Mouse (Mus musculus): ENCODE data around the gene Hist1h1b. TPM values are rescaled to one million over a fixed set of nuclear protein-coding genes. Genes with fewer than 3 reads are reported as not detected.

The Hist1h1b gene
- polyA plus RNA-seq, 3 experiments from 2014 or later: 3.0 to 89.4 (median 8.5) TPM

Other genes starting within 250 kb of the Hist1h1b start
- gene Zkscan8, start 249.5 kb downstream of the Hist1h1b start, polyA plus RNA-seq (2017; shearing (Covaris generic)): 1 to 10 TPM; 5.8 to 8.7 (median 5.9) TPM
- gene Olfr1366, start 237.8 kb downstream of the Hist1h1b start, polyA plus RNA-seq (2017; shearing (Covaris generic)): not detected
- gene Olfr1535, start 220.7 kb downstream of the Hist1h1b start, polyA plus RNA-seq (2017; shearing (Covaris generic)): under 1 TPM in 2 of 3 experiments, not detected in 1; 0.11 to 0.19 TPM
- gene Olfr1364, start 198.9 kb downstream of the Hist1h1b start, polyA plus RNA-seq (2017; shearing (Covaris generic)): not detected
- gene Olfr1362, start 166.6 kb downstream of the Hist1h1b start, polyA plus RNA-seq (2017; shearing (Covaris generic)): not detected
- not detected for gene Olfr11, start 138.1 kb downstream of the Hist1h1b start, polyA plus RNA-seq (2017; shearing (Covaris generic))
- gene Olfr1361, start 117.2 kb downstream of the Hist1h1b start, polyA plus RNA-seq (2017; shearing (Covaris generic)): not detected
- not detected for gene Olfr1360, start 103.2 kb downstream of the Hist1h1b start, polyA plus RNA-seq (2017; shearing (Covaris generic))
- not detected for gene Olfr1359, start 82.5 kb downstream of the Hist1h1b start, polyA plus RNA-seq (2017; shearing (Covaris generic))
- gene Hist1h2bl, start 64.5 kb downstream of the Hist1h1b start, polyA plus RNA-seq (2017; shearing (Covaris generic)): not detected
- gene Hist1h2ai, start 64.2 kb downstream of the Hist1h1b start, polyA plus RNA-seq (2017; shearing (Covaris generic)): 10 to 100 TPM in 1 of 3 experiments, not detected in 2; 25.0 TPM
- gene Hist1h3h, start 63.0 kb downstream of the Hist1h1b start, polyA plus RNA-seq (2017; shearing (Covaris generic)): 1 to 10 TPM in 1 of 3 experiments, not detected in 2; 4.9 TPM
- gene Hist1h2bm, start 58.6 kb downstream of the Hist1h1b start, polyA plus RNA-seq (2017; shearing (Covaris generic)): 1 to 10 TPM in 2 of 3 experiments, not detected in 1; 1.6 to 4.7 TPM
- gene Hist1h4j, start 45.6 kb downstream of the Hist1h1b start, polyA plus RNA-seq (2017; shearing (Covaris generic)): not detected
- gene Hist1h4k, start 30.1 kb downstream of the Hist1h1b start, polyA plus RNA-seq (2017; shearing (Covaris generic)): 10 to 100 TPM in 1 of 3 experiments, 1 to 10 TPM in 2; 1.5 to 15.3 (median 8.0) TPM
- 1 to 10 TPM in 1 of 3 experiments, not detected in 2; 6.2 TPM for gene Hist1h2ak, start 26.8 kb downstream of the Hist1h1b start, polyA plus RNA-seq (2017; shearing (Covaris generic))
- gene Hist1h2bn, start 26.5 kb downstream of the Hist1h1b start, polyA plus RNA-seq (2017; shearing (Covaris generic)): 1 to 10 TPM in 2 of 3 experiments, not detected in 1; 1.8 to 3.0 TPM
- gene Hist1h3i, start 2.7 kb upstream of the Hist1h1b start, polyA plus RNA-seq (2017; shearing (Covaris generic)): 1 to 10 TPM in 2 of 3 experiments, not detected in 1; 3.1 to 3.4 TPM
- gene Hist1h2an, start 6.6 kb upstream of the Hist1h1b start, polyA plus RNA-seq (2017; shearing (Covaris generic)): 1 to 10 TPM in 1 of 3 experiments, not detected in 2; 3.5 TPM
- gene Hist1h2bp, start 6.8 kb upstream of the Hist1h1b start, polyA plus RNA-seq (2017; shearing (Covaris generic)): 1 to 10 TPM; 1.6 to 3.6 (median 3.0) TPM
- 10 to 100 TPM in 1 of 3 experiments, 1 to 10 TPM in 1, not detected in 1; 6.1 to 12.5 TPM for gene Hist1h2bq, start 29.6 kb upstream of the Hist1h1b start, polyA plus RNA-seq (2017; shearing (Covaris generic))
- 10 to 100 TPM in 1 of 3 experiments, 1 to 10 TPM in 1, not detected in 1; 2.4 to 11.2 TPM for gene Hist1h2ao, start 29.8 kb upstream of the Hist1h1b start, polyA plus RNA-seq (2017; shearing (Covaris generic))
- gene Hist1h4m, start 31.1 kb upstream of the Hist1h1b start, polyA plus RNA-seq (2017; shearing (Covaris generic)): 10 to 100 TPM in 1 of 3 experiments, 1 to 10 TPM in 2; 5.8 to 17.9 (median 8.9) TPM
- gene Hist1h4n, start 51.6 kb upstream of the Hist1h1b start, polyA plus RNA-seq (2017; shearing (Covaris generic)): 1 to 10 TPM in 2 of 3 experiments, not detected in 1; 6.5 to 9.3 TPM
- 100 to 1,000 TPM in 1 of 3 experiments, 10 to 100 TPM in 2; 58.0 to 576 (median 60.6) TPM for gene Hist1h2ap, start 52.9 kb upstream of the Hist1h1b start, polyA plus RNA-seq (2017; shearing (Covaris generic))
- gene Hist1h2br, start 53.1 kb upstream of the Hist1h1b start, polyA plus RNA-seq (2017; shearing (Covaris generic)): 10 to 100 TPM in 1 of 3 experiments, 1 to 10 TPM in 1, not detected in 1; 6.1 to 12.2 TPM
- gene Zfp184, start 164.5 kb upstream of the Hist1h1b start, polyA plus RNA-seq (2017; shearing (Covaris generic)): not detected
- not detected for gene Pom121l2, start 200.6 kb upstream of the Hist1h1b start, polyA plus RNA-seq (2017; shearing (Covaris generic))
- 1 to 10 TPM in 1 of 3 experiments, under 1 TPM in 1, not detected in 1; 0.24 to 1.2 TPM for gene Prss16, start 229.1 kb upstream of the Hist1h1b start, polyA plus RNA-seq (2017; shearing (Covaris generic))

Measured in inflammation-experienced regulatory T-cells, adult 6 months (primary cell).